Mouse (Mus musculus) forebrain, embryonic 12.5 days (tissue): ENCODE measurements around the gene Ptpru. TPM values are rescaled to one million over a fixed set of nuclear protein-coding genes. Genes with fewer than 3 reads are reported as not detected.

Source experiments
- ATAC-seq: fragments of 200-750 bp; cut with Nextera tagmentation; 2 replicates; pipeline ENCODE4 v1.8.0; 2017; ENCODE audit warnings: moderate TSS enrichment; ENCODE audit not compliant: low FRiP score
- H3K27ac ChIP-seq: fragments of 300-500 bp; sonication (generic); 2 replicates; pipeline ENCODE4 v1.5.1; 2016; ENCODE audit warnings: mild to moderate bottlenecking
- H3K27me3 ChIP-seq: fragments of 300-500 bp; sonication (generic); 2 replicates; pipeline ENCODE4 v1.6.1; 2016; ENCODE audit warnings: mild to moderate bottlenecking
- H3K36me3 ChIP-seq: fragments of 300-500 bp; sonication (generic); replicated peaks from 2 replicates; pipeline ENCODE4 v1.6.1; 2016; ENCODE audit warnings: mild to moderate bottlenecking
- H3K4me1 ChIP-seq: fragments of 300-500 bp; sonication (generic); 2 replicates; pipeline ENCODE4 v1.6.1; 2016
- H3K4me2 ChIP-seq: fragments of 300-500 bp; sonication (generic); 2 replicates; pipeline ENCODE4 v1.6.1; 2016; ENCODE audit warnings: mild to moderate bottlenecking, moderate library complexity
- H3K4me3 ChIP-seq: fragments of 300-500 bp; sonication (generic); replicated peaks from 2 replicates; pipeline ENCODE4 v1.5.1; 2016; ENCODE audit warnings: mild to moderate bottlenecking
- H3K9ac ChIP-seq: fragments of 300-500 bp; sonication (generic); 2 replicates; pipeline ENCODE4 v1.6.1; 2016; ENCODE audit warnings: mild to moderate bottlenecking
- H3K9me3 ChIP-seq: fragments of 300-500 bp; sonication (generic); 2 replicates; pipeline ENCODE4 v1.6.1; 2016
- WGBS: fragments of 180-500 bp; shearing (Covaris S2); methylation state at CpG from one replicate; pipeline ENCODE4 v1.1.7; 2016; 5-methylcytosine and 5-hydroxymethylcytosine counted together
- polyA plus RNA-seq: library from polyadenylated mRNA; unstranded; fragments of >200 nt; fragmentation: Nextera tagmentation; extraction: Ambion mirVana; gene quantifications from 2 replicates; pipeline ENCODE4 v1.2.1, GENCODE M21; 2016

Gene Ptpru
- polyA plus RNA-seq, 1 experiment from 2014 or later: 47.1 TPM

DNA sequence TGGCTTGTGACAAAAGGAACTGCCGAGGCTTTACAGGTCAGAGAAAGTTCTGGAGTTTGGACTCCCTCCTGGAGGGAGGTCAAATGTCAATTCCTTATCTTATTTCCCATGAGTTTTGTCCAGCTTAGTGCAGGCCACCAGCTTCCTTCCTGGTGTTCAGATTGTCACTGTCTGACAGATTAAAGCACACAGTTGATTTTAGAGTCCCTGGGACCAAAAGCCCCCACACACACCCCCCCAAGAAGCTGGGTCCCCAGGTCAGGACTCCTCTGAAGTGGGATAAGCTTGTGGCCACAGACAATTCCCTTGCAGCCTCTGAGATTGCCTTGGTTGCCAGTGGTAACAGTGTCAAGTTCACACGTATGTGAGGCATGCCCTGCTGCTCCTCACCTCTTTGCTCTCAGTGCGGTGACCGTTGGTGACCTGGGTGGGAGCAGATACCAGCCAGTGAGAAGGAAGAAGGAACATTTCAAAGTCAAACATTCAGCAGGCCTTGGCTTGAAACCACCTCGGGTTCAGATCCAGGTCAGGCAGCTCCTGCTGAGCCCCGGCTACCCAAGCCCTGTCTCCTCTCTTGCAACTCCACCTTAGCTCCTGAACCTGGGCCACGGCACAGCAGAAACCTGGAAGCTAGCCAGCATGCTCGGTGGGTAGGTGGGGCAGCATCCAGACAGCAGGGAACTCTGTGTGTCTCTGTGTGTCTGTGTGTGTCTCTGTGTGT, 115.8 kb downstream of the Ptpru start:
- no peak overlapping the region for H3K9ac ChIP-seq
- no peak for ATAC-seq
- H3K27ac ChIP-seq: no peak overlapping the region
- H3K9me3 ChIP-seq: no peaks in the 10 kb centered on the region
- H3K4me3 ChIP-seq: no peak overlapping the region
- 66% methylated on average over 8 of the region's 8 CpGs for WGBS
- peaks cover 5% of the 10 kb centered on the region; the same call in 1 of the 2 replicates for H3K4me1 ChIP-seq
- H3K4me2 ChIP-seq: no peak overlapping the region
- H3K36me3 ChIP-seq: no peaks in the 10 kb centered on the region
- H3K27me3 ChIP-seq: 0 out of 2 replicates have a peak, but pooled peaks cover 3% of the 10 kb centered on the region

DNA sequence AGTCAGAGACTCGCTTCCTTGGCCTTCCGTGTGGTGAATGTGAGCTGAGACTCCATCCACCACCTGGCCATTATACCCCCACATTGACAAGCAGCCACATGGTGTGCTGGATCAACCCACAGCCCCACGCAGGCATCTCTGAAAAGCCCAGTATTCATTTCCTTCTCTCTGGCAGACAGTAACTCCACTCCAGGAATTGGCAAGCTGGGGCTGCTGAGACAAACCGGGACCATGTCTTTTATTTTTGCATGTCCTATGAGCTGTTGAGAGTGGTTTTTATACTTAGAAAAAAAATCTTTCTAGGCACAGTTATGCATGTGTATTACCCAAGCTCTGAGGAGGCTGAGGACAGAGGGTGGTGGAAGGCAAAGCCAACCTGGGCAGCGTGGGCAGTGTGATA, 118.9 kb downstream of the Ptpru start:
- WGBS: 84% methylated on average over 5 of the region's 5 CpGs

More for the DNA sequence above, 118.9 kb downstream of the Ptpru start:
- no peak overlapping the region for H3K4me2 ChIP-seq
- H3K9ac ChIP-seq: no peak overlapping the region
- no peaks in the 10 kb centered on the region for H3K9me3 ChIP-seq
- H3K4me1 ChIP-seq: peaks cover 5% of the 10 kb centered on the region; the same call in 1 of the 2 replicates
- no peak for ATAC-seq
- H3K4me3 ChIP-seq: no peak overlapping the region
- no peaks in the 10 kb centered on the region for H3K36me3 ChIP-seq
- H3K27ac ChIP-seq: no peak overlapping the region
- H3K27me3 ChIP-seq: no peaks in the 10 kb centered on the region

Other genes starting within 250 kb of the Ptpru start
- gene Mecr, start 5.2 kb upstream of the Ptpru start, polyA plus RNA-seq: 40.4 and 41.7 TPM in 2 replicates
- gene Srsf4, start 35.3 kb upstream of the Ptpru start, polyA plus RNA-seq: 193 and 199 TPM in 2 replicates
- 0.24 and 0.50 TPM in 2 replicates for gene Tmem200b, start 83.5 kb upstream of the Ptpru start, polyA plus RNA-seq
- gene Gm10300, start 236.4 kb upstream of the Ptpru start, polyA plus RNA-seq: 0.08 TPM in 1 of 2 replicates, not detected in the other
- 136 and 158 TPM in 2 replicates for gene Epb41, start 237.0 kb upstream of the Ptpru start, polyA plus RNA-seq